ENCODE assay signal across 8 mouse cellular contexts in the genomic region with DNA sequence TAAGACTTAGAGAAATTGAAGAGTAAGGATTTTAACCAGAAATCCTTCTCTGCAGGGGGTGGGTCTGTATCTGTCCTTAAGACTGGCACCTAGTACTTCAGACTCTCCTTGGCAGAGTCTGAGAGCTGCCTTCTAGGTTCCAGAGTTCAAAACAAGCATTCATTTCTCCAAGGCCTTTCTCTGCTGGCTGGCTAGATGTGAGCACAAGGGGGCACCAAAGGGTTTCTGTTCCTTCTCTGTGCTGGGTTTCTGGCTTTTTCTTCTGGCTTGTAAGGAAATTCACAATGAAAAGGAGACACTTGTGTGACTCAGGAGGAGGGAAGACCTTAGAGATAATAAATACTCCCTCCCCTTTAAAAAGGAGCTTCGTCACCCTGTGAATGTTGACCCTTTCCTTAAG.
DNase-seq lines count a peak whose midpoint lies in the region; ATAC-seq and TF ChIP-seq lines count a peak whose summit lies in the region.

No protein-coding gene starts in this region.

- ATAC-seq in kidney, embryonic 14.5 days (ENCODE audit: low FRiP score, low TSS enrichment), result no peak; the same call in 1 of the 2 replicates
- ATAC-seq in forebrain, embryonic 12.5 days (ENCODE audit: low FRiP score), result peak; percentile 70; the same call in 1 of the 2 replicates
- ATAC-seq in activated CD4-positive, CD25-positive, alpha-beta regulatory T cell, adult 4 months, result no peak

- H3K4me3 ChIP-seq in kidney, adult 2 months (ENCODE audit: insufficient read depth, low read depth, low read length), result no peak overlapping the region
- H3K4me3 ChIP-seq in kidney, embryonic 14.5 days (ENCODE audit: low read length), result no peak overlapping the region
- no peak overlapping the region for H3K4me3 ChIP-seq in forebrain, embryonic 12.5 days (replicated peaks)
- H3K4me3 ChIP-seq in layer of hippocampus, adult 2 months, result no peak overlapping the region

- no peak for TF ChIP-seq POLR2A in kidney, adult 2 months (IDR thresholded peaks at IDR 0.05; ENCODE audit: low read depth, low read length)

- no peaks in the 10 kb centered on the region for H3K27me3 ChIP-seq in kidney, adult 2 months (replicated peaks; ENCODE audit: control insufficient read depth, insufficient read depth, low read length)
- H3K27me3 ChIP-seq in kidney, embryonic 14.5 days (ENCODE audit: control insufficient read depth, insufficient read depth, low read length), result no peaks in the 10 kb centered on the region
- H3K27me3 ChIP-seq in forebrain, embryonic 12.5 days, result no peaks in the 10 kb centered on the region

- TF ChIP-seq CTCF in kidney, adult 2 months (conservative IDR thresholded peaks at IDR 0.05; ENCODE audit: insufficient read depth, insufficient read length, low read depth, low read length), result peak; percentile 34; the same call in 1 of the 2 replicates
- TF ChIP-seq CTCF in layer of hippocampus, adult 2 months (conservative IDR thresholded peaks at IDR 0.05), result peak; percentile 85

- DNase-seq in kidney, adult 2 months, result peak; percentile 64
- DNase-seq in adipocyte (ENCODE audit: low spot score), result peak; percentile 14
- DNase-seq in layer of hippocampus, adult 2 months (ENCODE audit: low spot score in 2 of 2), result peak; percentile 44 to 70
- peak; percentile 6 for DNase-seq in ovary, postnatal 36 days (ENCODE audit: low spot score)
- DNase-seq in urinary bladder, postnatal 4 days (ENCODE audit: low spot score in 2 of 2), result no peak

- H3K9me3 ChIP-seq in kidney, embryonic 14.5 days (ENCODE audit: control insufficient read depth, low read length), result no peaks in the 10 kb centered on the region
- no peaks in the 10 kb centered on the region for H3K9me3 ChIP-seq in forebrain, embryonic 12.5 days

- no peak overlapping the region for H3K27ac ChIP-seq in kidney, adult 2 months (ENCODE audit: insufficient read depth, low read depth, low read length)
- no peak overlapping the region for H3K27ac ChIP-seq in kidney, embryonic 14.5 days (ENCODE audit: low read depth, low read length)
- no peak overlapping the region for H3K27ac ChIP-seq in forebrain, embryonic 12.5 days
- H3K27ac ChIP-seq in layer of hippocampus, adult 2 months, result 0 out of 2 replicates have a peak overlapping the region, but pooled peaks have one; percentile 4

- no peak overlapping the region for H3K4me2 ChIP-seq in kidney, embryonic 14.5 days (replicated peaks; ENCODE audit: low read depth, low read length)
- H3K4me2 ChIP-seq in forebrain, embryonic 12.5 days, result no peak overlapping the region

- H3K9ac ChIP-seq in kidney, embryonic 14.5 days (ENCODE audit: low read depth, low read length), result no peak overlapping the region
- H3K9ac ChIP-seq in forebrain, embryonic 12.5 days, result no peak overlapping the region

- H3K36me3 ChIP-seq in kidney, adult 2 months (ENCODE audit: control insufficient read depth, insufficient read depth, low read length), result no peaks in the 10 kb centered on the region
- no peaks in the 10 kb centered on the region for H3K36me3 ChIP-seq in kidney, embryonic 14.5 days (ENCODE audit: control insufficient read depth, insufficient read depth, low read length)
- no peaks in the 10 kb centered on the region for H3K36me3 ChIP-seq in forebrain, embryonic 12.5 days (replicated peaks)

- 21% methylated on average over 1 of the region's 1 CpGs for WGBS in kidney, adult 2 months
- 32% methylated on average over 1 of the region's 1 CpGs for WGBS in kidney, embryonic 14.5 days
- 18% methylated on average over 1 of the region's 1 CpGs for WGBS in forebrain, embryonic 12.5 days

- H3K4me1 ChIP-seq in kidney, adult 2 months (ENCODE audit: control insufficient read depth, insufficient read depth, low read length), result no peaks in the 10 kb centered on the region
- no peaks in the 10 kb centered on the region for H3K4me1 ChIP-seq in kidney, embryonic 14.5 days (ENCODE audit: control insufficient read depth, insufficient read depth, low read length)
- peaks cover 3% of the 10 kb centered on the region; the same call in 1 of the 2 replicates for H3K4me1 ChIP-seq in forebrain, embryonic 12.5 days

Comparison
In these comparisons a context has a peak if more than half of its experiments do, and no peak if none do; other contexts are left out.
1. DNase-seq: peak in kidney, adult 2 months (single experiment), adipocyte (single experiment), layer of hippocampus, adult 2 months (2 of 2) and ovary, postnatal 36 days (single experiment); none in urinary bladder, postnatal 4 days (0 of 2).